Mouse (Mus musculus): ENCODE data around the gene 4930442H23Rik. TPM values are rescaled to one million over a fixed set of nuclear protein-coding genes. Genes with fewer than 3 reads are reported as not detected.
"Not testable (repeated sequence)": the region's sequence is repeated elsewhere in the genome, so short reads cannot be mapped to it uniquely, and the experiment has no call there.

4930442H23Rik gene
- polyA plus RNA-seq, 1 experiment, result not detected

GRCm38 (mm10) chr10:81217964-81218363 is 34.3 kb upstream of the 4930442H23Rik start:
- H3K27ac ChIP-seq (ENCODE audit: insufficient read depth, low read depth, low read length), result no peak overlapping the region
- WGBS, result 25% methylated on average over 7 of the region's 7 CpGs
- H3K4me1 ChIP-seq (ENCODE audit: control insufficient read depth, insufficient read depth, low read length), result peaks cover 8% of the 10 kb centered on the region
- TF ChIP-seq POLR2A (IDR thresholded peaks at IDR 0.05; ENCODE audit: insufficient read depth, low read depth, low read length), result no peak
- peak; percentile 79 for TF ChIP-seq CTCF (IDR thresholded peaks at IDR 0.05; ENCODE audit: insufficient read depth, low read depth, low read length)
- no peak overlapping the region for H3K4me3 ChIP-seq (ENCODE audit: insufficient read depth, low read depth, low read length)

- H3K4me1 ChIP-seq (ENCODE audit: control insufficient read depth, insufficient read depth, low read length); H3K27ac ChIP-seq (ENCODE audit: insufficient read depth, low read depth, low read length); H3K4me3 ChIP-seq (ENCODE audit: insufficient read depth, low read depth, low read length): not testable (repeated sequence)
- WGBS, result 17% methylated on average over 1 of the region's 1 CpGs
These were observed 33.6 kb upstream of the 4930442H23Rik start for GRCm38 (mm10) chr10:81217267-81217666.

GRCm38 (mm10) chr10:81216810-81217209 is 33.2 kb upstream of the 4930442H23Rik start:
- TF ChIP-seq POLR2A (IDR thresholded peaks at IDR 0.05; ENCODE audit: insufficient read depth, low read depth, low read length) (no peak), CTCF (IDR thresholded peaks at IDR 0.05; ENCODE audit: insufficient read depth, low read depth, low read length) (no peak)
- Histone ChIP-seq H3K4me3 (ENCODE audit: insufficient read depth, low read depth, low read length) (no peak overlapping the region), H3K27ac (ENCODE audit: insufficient read depth, low read depth, low read length) (no peak overlapping the region), H3K4me1 (ENCODE audit: control insufficient read depth, insufficient read depth, low read length) (peaks cover 5% of the 10 kb centered on the region)
- WGBS, result 84% methylated on average over 6 of the region's 6 CpGs

- H3K4me3 ChIP-seq (ENCODE audit: insufficient read depth, low read depth, low read length), result no peak overlapping the region
- peaks cover 2% of the 10 kb centered on the region; the same call in 1 of the 2 replicates for H3K4me1 ChIP-seq (ENCODE audit: control insufficient read depth, insufficient read depth, low read length)
- 88% methylated on average over 6 of the region's 6 CpGs for WGBS
- TF ChIP-seq CTCF (IDR thresholded peaks at IDR 0.05; ENCODE audit: insufficient read depth, low read depth, low read length) (no peak), POLR2A (IDR thresholded peaks at IDR 0.05; ENCODE audit: insufficient read depth, low read depth, low read length) (no peak)
- H3K27ac ChIP-seq (ENCODE audit: insufficient read depth, low read depth, low read length), result no peak overlapping the region
These were observed 32.6 kb upstream of the 4930442H23Rik start for GRCm38 (mm10) chr10:81216260-81216659.

GRCm38 (mm10) chr10:81210154-81210553 is 26.5 kb upstream of the 4930442H23Rik start:
- Histone ChIP-seq H3K4me1 (ENCODE audit: control insufficient read depth, insufficient read depth, low read length) (no peaks in the 10 kb centered on the region), H3K4me3 (ENCODE audit: insufficient read depth, low read depth, low read length) (no peak overlapping the region), H3K27ac (ENCODE audit: insufficient read depth, low read depth, low read length) (no peak overlapping the region)
- no peak for TF ChIP-seq CTCF (IDR thresholded peaks at IDR 0.05; ENCODE audit: insufficient read depth, low read depth, low read length)
- TF ChIP-seq POLR2A (IDR thresholded peaks at IDR 0.05; ENCODE audit: insufficient read depth, low read depth, low read length), result no peak
- 96% methylated on average over 5 of the region's 5 CpGs for WGBS

- Histone ChIP-seq H3K27ac (ENCODE audit: insufficient read depth, low read depth, low read length) (no peak overlapping the region), H3K4me3 (ENCODE audit: insufficient read depth, low read depth, low read length) (no peak overlapping the region), H3K4me1 (ENCODE audit: control insufficient read depth, insufficient read depth, low read length) (no peaks in the 10 kb centered on the region)
- 57% methylated on average over 4 of the region's 4 CpGs for WGBS
- no peak for TF ChIP-seq POLR2A (IDR thresholded peaks at IDR 0.05; ENCODE audit: insufficient read depth, low read depth, low read length)
- no peak for TF ChIP-seq CTCF (IDR thresholded peaks at IDR 0.05; ENCODE audit: insufficient read depth, low read depth, low read length)
These were observed 20.5 kb upstream of the 4930442H23Rik start for GRCm38 (mm10) chr10:81204137-81204536.

- TF ChIP-seq CTCF (IDR thresholded peaks at IDR 0.05; ENCODE audit: insufficient read depth, low read depth, low read length) (no peak), POLR2A (IDR thresholded peaks at IDR 0.05; ENCODE audit: insufficient read depth, low read depth, low read length) (no peak)
- Histone ChIP-seq H3K4me3 (ENCODE audit: insufficient read depth, low read depth, low read length) (no peak overlapping the region), H3K4me1 (ENCODE audit: control insufficient read depth, insufficient read depth, low read length) (no peaks in the 10 kb centered on the region), H3K27ac (ENCODE audit: insufficient read depth, low read depth, low read length) (no peak overlapping the region)
- WGBS, result 59% methylated on average over 8 of the region's 8 CpGs
These were observed 19.5 kb upstream of the 4930442H23Rik start for GRCm38 (mm10) chr10:81202978-81203720.

GRCm38 (mm10) chr10:81201807-81202758 is 18.4 kb upstream of the 4930442H23Rik start, which contains the start of gene Nmrk2:
Nmrk2 (minus strand) TSS chr10:81202051.
- Histone ChIP-seq H3K27ac (ENCODE audit: insufficient read depth, low read depth, low read length) (no peak within 1 kb of the TSS), H3K4me3 (ENCODE audit: insufficient read depth, low read depth, low read length) (no peak within 1 kb of the TSS), H3K4me1 (ENCODE audit: control insufficient read depth, insufficient read depth, low read length) (no peaks in the 10 kb centered on the region)
- WGBS, result 48% methylated on average over 13 of the region's 13 CpGs
- TF ChIP-seq CTCF (IDR thresholded peaks at IDR 0.05; ENCODE audit: insufficient read depth, low read depth, low read length) (no peak), POLR2A (IDR thresholded peaks at IDR 0.05; ENCODE audit: insufficient read depth, low read depth, low read length) (no peak)

Measured in olfactory bulb, adult 2 months (tissue).